Mouse (Mus musculus) left cerebral cortex, postnatal 10 days (tissue): ENCODE measurements around the gene Cenph. TPM values are rescaled to one million over a fixed set of nuclear protein-coding genes. Genes with fewer than 3 reads are reported as not detected.
"Not testable (repeated sequence)": the region's sequence is repeated elsewhere in the genome, so short reads cannot be mapped to it uniquely, and the experiment has no call there.

Experiments used
- DNase-seq, 2 experiments: peaks; one replicate each; pipeline ENCODE4 v3.0.0; 2021 to 2022; ENCODE audit warnings: low spot score in 2 of 2, mixed read lengths in 1 of 2; ENCODE audit errors: extremely low spot score in 1 of 2
- intact Hi-C: fragments of 180-260 bp; cut with DNase I; formaldehyde crosslinking; loops from one replicate; pipeline ENCODE4 v1.15.1; 2025
- total RNA-seq, 2 experiments: library from RNA; stranded (reverse); gene quantifications; 2 replicates each; pipeline ENCODE4 v1.2.3; 2021

The Cenph gene
- 1 to 10 TPM; 1.8 to 3.1 TPM for total RNA-seq

DNA sequence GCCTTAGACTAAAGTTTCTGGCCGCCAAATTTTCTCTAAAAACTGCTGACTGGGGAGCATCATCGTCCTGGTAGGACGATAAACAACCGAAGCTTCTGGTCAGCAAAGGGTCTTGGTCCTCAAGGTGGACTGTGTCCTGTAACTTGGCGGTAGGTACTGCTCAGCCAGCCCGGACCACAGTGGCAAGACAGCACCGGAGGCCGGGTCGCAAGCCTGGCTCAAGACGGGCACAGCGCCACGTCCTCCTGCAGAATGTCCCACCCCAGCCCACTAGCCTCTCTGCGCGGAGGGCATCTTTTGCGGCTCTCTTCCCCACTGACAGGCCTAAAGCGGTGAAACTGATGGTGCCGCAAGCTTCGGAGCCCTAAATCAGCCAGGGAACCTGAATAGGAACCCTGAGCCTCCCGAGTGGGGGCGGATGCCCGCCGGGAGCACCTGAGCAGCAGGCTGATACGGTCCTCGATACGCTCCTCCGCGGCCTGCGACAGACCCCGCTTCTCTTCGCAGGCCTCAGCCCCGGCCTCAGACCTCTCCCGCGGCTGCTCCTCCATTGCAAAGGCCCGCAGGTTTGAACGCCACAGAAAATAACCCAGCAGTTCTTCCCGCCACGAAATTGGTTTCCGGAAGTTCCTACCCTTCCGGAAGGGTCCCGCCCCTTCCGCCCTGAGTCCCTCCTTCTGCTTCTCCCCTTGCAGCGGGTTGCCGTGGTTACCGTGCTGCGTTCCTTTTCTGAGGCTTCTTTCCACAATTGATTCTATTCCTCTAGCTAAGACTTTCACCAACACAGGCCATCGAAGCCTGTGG lies at the start of gene Cenph:
Cenph (minus strand) TSS at position 648 of the 804 bp plus-strand sequence.
- DNase-seq = peak; percentile 80 to 91
- intact Hi-C loops = no loop called here

DNA sequence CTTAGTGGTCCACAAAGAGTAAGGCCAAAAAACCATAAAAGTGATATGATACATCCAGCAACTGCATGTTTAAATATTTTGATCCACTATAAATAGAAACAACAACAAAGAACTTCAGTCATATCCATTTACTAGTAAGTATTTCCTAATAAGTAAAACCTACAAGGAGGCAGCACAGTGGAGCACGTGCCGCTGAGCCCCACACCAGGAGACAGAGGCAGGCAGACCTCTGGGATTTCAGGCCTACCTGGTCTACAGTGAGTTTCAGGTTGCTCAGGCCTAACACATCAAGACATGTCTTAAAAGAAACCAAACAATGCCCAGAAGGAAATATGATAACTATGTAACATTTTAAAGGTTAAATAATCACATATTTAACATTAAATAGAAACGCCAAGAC lies 49.2 kb upstream of the Cenph start:
- intact Hi-C loops = no loop called here
- DNase-seq = no peak

DNA sequence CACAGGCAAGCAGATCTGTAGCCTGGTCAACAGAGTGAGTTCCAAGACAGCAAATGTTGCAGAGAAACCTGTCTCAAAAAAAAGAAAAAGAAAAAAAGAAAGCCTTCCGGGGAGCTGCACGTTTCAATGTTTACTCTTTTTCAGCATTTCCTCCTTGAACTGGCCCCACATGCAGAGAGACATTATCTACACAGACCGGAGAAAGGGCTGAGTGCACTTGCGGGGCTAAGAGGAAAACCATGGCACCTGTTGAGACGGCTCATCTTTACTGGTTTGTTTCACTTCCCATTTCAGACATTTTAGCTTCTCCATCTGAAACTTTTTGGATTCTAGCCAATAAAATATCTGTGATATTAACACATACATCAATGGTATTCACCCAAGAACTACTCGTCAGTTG lies 48.6 kb upstream of the Cenph start:
- intact Hi-C loops = no loop called here
- no peak for DNase-seq

DNA sequence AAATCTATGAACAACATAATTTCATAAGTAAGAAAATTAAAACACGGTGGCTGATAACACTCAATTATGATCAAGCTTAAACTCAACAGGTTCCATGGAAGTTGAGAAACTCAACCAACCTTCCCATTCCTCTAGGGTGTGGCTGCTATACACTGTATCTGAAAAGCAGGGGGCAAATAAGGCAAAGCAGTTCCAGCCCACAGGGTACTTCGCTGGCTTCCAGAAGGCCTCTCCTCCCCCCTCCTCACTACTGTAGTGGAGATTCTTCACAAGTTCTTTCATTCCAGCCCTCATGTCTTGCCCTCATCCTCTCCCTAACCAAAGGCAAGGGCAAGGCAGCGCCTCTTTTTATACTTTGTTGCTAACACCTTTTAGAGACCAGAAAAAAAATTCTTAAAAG lies 48.2 kb upstream of the Cenph start:
- intact Hi-C loops = no loop called here

DNA sequence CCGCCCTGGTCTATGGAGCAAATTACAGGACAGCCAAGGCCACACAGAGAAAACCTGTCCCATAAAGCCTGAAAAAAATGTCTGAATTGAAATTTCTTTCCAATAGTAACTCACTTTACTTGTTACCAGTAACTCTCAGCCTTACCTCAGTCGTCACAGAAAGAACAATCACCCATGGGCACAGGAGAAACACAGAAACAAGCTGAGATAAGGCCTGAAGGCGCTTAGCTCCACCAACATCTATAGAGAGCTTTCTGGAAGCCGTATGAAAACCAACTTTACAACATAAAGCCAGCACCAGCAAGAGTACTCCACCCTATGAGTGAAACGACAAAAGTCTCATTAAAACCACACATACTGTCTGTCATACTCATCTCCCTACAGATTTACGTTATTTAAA lies 38.8 kb upstream of the Cenph start:
- DNase-seq = no peak
- intact Hi-C loops = no loop called here

More for the DNA sequence above, 48.2 kb upstream of the Cenph start:
- DNase-seq = no peak

DNA sequence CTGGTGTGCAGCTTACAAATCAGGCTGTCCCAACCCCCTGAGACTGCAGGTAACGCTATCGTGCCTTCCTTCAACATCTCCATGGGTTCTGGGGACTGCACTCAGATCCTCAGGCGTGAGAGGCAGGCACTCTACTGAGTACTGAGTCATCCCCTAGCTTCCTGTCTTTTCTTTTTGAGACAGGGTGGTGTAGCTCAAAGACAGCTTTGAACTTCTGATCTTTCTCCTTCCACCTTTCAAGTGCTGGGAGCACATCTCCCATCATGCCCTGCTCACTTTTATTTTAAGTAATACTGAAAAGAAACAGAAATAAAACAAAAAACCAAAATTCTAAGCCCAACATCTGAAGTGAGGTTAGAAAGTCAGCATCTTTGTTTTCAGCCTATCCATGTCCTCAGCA lies 30.1 kb upstream of the Cenph start:
- intact Hi-C loops = loop anchor here (10.0 kb wide), 2 partner anchors 171 to 321 kb away; no protein-coding TSS in a partner anchor
- DNase-seq = no peak

DNA sequence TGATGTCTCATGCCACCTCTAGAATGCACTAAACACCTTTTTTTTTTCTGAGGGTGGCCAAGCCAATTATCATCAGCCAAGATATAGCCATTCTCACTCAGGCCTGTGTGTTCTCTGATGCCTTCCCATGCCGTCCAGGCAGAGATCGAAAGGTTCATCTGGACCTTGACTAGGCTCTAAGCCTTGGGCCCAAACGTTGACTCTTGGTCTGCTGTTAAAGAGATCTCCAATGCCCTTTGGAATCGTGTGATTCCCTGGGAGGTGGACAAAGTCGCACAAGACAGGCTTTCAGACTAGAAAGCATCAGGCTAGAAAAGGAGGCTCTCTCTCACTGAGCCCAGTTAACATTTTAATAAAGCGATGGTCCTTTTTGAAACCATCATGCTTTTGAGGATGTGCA lies 21.5 kb upstream of the Cenph start:
- no peak for DNase-seq
- intact Hi-C loops = no loop called here

DNA sequence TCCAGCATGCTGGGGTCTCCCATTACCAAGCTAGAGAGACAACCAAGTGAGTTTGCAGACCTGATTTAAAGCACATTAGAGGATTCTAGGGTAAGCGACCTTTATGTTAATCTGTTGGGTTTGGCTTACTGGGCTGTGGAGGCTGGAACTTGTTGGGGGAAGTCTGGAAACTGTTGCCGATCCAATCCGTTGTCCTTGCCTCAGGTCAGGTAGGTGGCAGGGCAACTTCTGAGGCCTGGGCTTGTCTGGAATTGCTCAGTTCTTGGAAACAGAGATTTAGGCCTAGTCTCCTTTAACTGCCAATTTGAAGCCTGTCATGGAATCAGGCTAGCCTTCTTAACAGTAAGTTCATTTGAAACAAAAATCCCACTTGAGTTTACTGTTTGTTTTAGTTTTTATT lies 13.4 kb upstream of the Cenph start:
- intact Hi-C loops = no loop called here
- DNase-seq = no peak

DNA sequence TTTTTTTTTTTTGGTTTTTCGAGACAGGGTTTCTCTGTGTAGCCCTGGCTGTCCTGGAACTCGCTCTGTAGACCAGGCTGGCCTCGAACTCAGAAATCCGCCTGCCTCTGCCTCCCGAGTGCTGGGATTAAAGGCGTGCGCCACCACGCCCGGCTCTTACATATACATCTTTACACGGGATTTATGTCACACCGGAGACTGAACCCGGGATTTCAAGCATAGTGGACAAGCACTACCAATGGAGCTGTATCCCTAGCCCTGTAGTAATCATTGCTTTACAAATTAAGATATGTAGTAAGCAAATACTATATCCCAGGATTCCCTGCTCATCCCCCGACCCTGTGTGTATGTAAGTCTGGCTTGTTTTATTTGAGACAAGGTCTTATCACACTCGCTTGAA lies 12.4 kb upstream of the Cenph start:
- intact Hi-C loops, DNase-seq: not testable (repeated sequence)

DNA sequence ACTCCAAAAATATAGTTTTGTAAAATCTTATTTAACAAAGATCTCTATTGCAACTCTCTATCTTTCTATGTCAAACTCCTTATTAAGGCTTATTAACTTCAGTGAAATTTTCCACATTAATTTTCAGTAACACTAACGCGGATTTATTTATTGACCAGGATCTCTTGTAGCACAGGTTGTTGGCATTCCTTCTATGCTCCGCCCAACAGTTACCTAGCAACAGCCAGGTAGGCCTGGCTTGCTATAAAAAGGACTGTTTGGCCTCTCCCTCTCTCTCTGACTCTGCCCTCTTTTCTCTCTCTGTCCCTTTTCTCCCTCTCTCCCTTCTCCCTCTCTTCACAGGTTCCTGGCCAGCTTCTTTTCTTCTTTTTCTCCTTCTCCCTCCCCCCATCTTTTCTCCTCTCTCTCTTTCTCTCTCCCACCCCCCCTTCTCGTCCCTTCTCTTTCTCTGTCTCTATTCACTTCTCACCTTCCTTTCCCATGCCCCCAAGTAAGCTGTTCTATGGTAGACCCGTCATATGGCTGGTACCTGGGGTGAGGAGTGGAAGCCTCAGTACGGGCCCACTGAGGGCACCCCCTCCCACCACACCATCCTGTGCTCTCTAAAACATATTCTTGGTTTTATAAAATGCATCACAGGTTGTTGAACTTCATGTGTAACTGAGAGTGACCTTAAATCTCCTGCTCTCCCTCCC lies 11.8 kb upstream of the Cenph start:
- DNase-seq = no peak
- intact Hi-C loops = no loop called here

DNA sequence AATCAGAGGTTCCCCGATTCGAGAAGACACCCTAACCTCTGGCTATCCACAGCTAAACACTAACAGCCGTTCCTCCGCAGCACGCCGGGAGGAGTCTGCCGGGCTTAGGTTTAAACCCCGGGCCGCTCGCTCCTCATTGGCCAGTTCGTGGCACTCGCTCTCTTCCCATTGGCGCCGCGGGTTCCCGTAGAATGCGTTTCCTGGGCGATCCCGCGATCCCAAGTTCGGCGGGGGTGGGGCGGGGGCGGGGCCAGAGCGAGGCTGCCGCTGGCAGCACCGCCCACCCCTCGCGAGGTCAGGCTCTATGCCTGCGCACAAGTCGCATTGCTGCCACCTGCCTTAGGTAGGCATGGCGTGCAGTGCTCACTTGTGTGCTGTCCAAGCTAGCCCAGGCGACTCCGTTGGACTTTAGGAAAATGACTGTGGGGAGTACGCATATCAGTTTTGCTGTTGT lies 10.7 kb upstream of the Cenph start, which contains the start of gene Ccnb1:
Ccnb1 (minus strand) TSS at position 157 of the 454 bp plus-strand sequence.
- intact Hi-C loops = no loop called here
- peak; percentile 90 to 95 for DNase-seq

DNA sequence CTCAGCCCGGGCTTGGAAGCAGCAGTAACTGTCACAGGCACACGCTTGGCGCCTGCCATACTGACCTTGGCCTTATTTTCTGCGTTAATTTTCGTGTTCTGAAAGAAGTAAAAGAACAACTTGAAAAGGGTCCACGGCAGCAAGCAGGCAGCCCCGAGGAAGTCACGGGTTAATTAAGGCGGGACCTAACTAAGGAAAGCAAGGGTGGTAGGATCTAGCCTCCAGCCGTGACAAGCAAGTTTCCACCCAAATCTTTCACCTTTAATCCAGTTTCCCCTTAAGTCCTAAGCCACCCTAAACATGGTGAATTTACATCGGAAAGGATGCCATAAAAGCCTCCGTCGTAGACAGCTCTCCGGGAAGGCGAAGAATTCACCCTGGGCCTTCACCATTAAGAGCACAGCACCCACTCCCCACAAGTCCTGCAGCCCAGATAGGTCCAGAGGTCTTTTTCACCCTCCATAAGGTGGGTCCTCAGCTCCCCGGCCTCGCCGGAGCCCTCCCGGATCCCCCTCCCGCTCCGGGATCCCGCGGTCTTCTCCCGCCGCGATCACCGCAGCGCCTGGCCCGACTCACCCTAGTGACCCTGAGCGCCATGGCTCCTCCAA lies 10.2 kb upstream of the Cenph start:
- intact Hi-C loops = no loop called here
- no peak for DNase-seq

DNA sequence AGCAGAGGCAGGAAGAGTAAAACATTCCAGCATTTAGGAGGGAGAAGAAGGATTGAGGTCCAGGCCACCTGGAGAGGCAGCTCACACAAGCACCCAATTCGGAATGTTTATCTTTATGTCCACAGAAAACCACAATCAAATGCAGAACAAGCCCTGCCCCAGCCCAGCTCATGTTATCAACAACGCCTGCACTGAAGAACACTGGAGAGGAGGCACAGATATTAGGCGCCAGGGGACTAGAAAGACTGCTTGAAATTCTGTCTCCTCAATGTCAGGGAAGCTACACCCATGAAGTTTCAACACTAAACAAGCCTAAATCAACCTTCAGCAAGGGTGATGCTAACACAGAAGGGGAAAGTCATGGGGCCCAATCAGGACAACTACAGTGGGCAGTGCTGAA lies 1.8 kb upstream of the Cenph start:
- no peak for DNase-seq
- intact Hi-C loops = no loop called here

DNA sequence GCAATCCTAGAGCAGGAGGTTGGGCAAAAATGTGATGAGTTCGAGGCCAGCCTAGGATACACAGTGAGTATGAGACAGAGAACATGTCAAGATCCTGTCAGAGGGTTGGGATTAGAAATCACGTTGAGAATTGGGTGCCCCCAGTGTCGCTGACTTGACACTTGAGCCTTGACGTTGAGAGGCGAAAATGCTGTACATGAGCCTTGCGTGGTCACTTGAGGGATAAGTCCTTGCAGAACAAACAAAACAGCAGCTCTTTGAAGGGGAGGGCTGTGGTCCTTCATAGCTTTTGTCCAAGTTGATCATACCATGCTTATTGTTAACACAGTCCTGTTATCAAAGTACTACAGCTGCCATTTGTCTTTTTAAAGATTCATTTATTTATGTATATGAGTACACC lies 1.0 kb upstream of the Cenph start:
- DNase-seq = no peak
- intact Hi-C loops = no loop called here

DNA sequence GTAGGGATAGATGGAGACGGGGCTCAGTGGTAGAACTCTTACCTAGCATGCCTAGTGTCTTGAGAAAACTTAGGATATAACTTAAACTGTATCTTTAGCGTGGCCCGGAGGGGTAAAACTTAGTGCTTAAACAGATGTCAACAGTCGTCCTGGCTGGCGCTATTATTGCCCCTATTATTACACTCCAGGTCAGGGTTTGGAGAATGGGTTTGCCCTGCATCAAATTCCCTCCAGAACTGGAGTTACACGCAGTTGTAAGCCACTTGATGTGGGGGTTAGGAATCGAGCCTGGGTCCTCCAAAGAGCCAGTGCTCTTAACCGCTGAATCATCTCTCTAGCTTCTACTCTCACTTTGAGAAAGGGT lies 339 bp upstream of the Cenph start:
- intact Hi-C loops = no loop called here
- DNase-seq = no peak

DNA sequence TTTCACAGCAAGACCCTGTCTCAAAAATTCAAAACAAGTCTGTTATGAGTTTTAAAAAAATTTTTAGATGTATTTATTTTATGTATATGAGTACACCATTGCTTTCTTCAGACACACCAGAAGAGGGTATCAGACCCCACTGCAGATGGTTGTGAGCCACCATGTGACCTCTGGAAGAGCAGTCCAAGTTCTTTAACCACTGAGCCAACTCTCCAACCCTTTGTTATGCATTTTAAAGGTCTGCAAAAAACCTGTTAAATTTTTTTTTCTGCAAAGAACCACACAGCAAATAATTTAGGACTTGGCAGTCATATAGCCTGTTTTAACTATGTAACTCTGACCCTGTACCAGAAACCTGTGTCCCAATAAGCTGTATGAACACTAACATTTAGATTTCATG lies 995 bp downstream of the Cenph start:
- intact Hi-C loops = no loop called here
- no peak for DNase-seq

DNA sequence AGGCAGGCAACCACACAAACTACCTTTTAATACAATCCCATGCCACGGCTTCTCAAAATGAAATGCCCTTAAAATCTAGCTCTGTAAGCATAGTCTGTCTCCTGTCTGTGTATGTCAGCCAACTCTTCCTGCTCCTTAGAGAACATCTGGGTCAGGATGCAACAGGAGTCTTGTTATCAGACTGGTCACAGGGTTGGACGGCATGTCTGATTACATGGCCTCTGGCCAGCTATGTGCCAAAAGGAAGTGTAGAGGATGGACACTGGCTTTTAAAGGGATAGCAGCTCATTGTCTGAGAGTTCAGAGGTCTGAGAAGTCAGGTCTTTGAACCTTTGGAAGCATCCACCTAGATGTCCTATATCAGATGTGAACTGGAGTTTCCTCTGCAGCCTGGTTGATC lies 20.4 kb downstream of the Cenph start:
- intact Hi-C loops = no loop called here
- no peak for DNase-seq

DNA sequence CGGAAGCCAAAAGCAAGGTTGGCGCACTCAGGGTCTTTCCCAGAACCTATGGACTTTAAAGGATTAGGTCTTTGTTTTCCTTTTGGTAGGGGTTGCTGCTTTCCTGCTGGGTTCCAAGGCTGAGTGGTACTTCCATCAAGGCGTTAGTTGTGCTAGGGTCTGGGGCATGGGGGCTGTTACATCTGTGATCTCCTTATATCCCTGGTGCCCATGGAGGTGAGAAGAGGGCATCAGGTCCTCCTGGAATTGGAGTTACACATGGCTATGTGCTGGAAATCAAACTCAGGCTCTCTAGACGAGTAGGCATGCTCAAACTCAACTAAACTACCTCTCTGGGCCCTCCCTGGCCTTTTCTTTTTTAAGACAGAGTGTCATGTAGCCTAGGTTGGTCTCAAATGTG lies 21.5 kb downstream of the Cenph start:
- intact Hi-C loops = no loop called here
- DNase-seq = no peak

DNA sequence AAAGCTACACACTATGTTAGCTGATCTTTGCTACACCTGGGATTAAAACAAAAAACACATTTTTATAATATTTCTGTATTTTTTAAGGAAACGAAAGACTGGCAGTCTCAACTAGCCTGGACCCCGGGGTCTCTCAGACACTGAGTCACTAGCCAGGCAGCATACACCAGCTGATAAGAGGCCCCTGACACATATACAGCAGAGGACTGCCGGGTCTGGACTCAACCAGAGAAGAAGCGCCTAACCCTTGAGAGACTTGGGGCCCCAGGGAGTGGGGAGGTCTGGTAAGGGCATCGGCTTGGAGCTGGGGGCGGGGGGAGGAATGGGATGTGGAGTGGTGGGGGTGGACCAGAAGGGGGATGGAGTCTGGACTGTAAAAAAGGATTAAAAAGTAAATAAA lies 22.7 kb downstream of the Cenph start:
- intact Hi-C loops = no loop called here
- no peak for DNase-seq

DNA sequence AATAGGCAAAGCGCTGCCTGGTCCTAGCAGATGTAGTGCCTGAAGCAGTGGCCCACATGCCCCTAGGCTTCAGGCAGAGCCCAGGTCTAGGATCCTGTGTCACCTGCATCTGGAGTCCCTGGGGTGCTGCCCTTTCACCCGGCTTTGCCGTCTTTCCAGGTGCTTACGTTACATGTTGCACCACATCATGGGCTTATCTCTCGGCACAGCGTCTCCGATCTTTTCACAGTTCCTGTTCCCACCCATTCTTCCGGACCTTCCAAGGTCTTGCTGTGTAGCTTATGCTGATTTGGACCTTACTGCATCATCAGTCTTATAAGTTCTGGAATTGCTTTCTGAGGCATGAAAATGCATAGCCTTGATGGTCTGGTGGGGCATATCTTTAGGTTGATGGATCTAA lies 23.2 kb downstream of the Cenph start:
- DNase-seq = no peak
- intact Hi-C loops = no loop called here
